Mouse (Mus musculus) bone marrow, adult 2 months (tissue): Measurements from ENCODE around the gene Agap3. TPM values are rescaled to one million over a fixed set of nuclear protein-coding genes. Genes with fewer than 3 reads are reported as not detected.

ENCODE experiments used
- H3K27ac ChIP-seq: fragments of 200-500 bp; 2 replicates; pipeline ENCODE4 v1.5.1; 2012; ENCODE audit warnings: low read depth, mild to moderate bottlenecking, control low read depth, inconsistent platforms, low read length; ENCODE audit not compliant: control insufficient read depth, poor library complexity, insufficient read depth
- H3K4me1 ChIP-seq: fragments of 200-500 bp; 2 replicates; pipeline ENCODE4 v1.6.1; 2011; ENCODE audit warnings: low read length; ENCODE audit not compliant: control insufficient read depth, insufficient read depth
- H3K4me3 ChIP-seq: fragments of 200-500 bp; replicated peaks from 2 replicates; pipeline ENCODE3; 2011; ENCODE audit warnings: mild to moderate bottlenecking, low read depth, low read length, control low read depth; ENCODE audit not compliant: control insufficient read depth
- CTCF ChIP-seq: fragments of 200-500 bp; IDR thresholded peaks from 2 replicates; pipeline ENCODE4 v1.5.1; 2011; ENCODE audit warnings: low read length, control low read depth; ENCODE audit not compliant: control insufficient read depth, insufficient read depth
- POLR2A ChIP-seq: fragments of 200-500 bp; IDR thresholded peaks from 2 replicates; pipeline ENCODE4 v1.6.1; 2011; ENCODE audit warnings: low read depth, mild to moderate bottlenecking, control low read depth, low read length, borderline replicate concordance; ENCODE audit not compliant: control insufficient read depth
- WGBS: fragments of 180-500 bp; shearing (Covaris S2); methylation state at CpG from one replicate; pipeline ENCODE4 v1.1.7; 2018; 5-methylcytosine and 5-hydroxymethylcytosine counted together
- polyA plus RNA-seq: library from polyadenylated mRNA; stranded (reverse); fragments of >200 nt; gene quantifications from 2 replicates; pipeline ENCODE4 v1.2.4, GENCODE M21; 2011; ENCODE audit warnings: low replicate concordance; ENCODE audit not compliant: missing spikeins, insufficient read depth, insufficient read length

The Agap3 gene
- polyA plus RNA-seq, 1 experiment, result 28.2 TPM

GRCm38 (mm10) chr5:24426556-24427284, 25.3 kb upstream of the Agap3 start:
- H3K4me1 ChIP-seq, result no peaks in the 10 kb centered on the region; the same call in 1 of the 2 replicates
- no peak overlapping the region for H3K27ac ChIP-seq
- TF ChIP-seq CTCF, result no peak
- no peak for TF ChIP-seq POLR2A
- no peak overlapping the region for H3K4me3 ChIP-seq
- WGBS, result 38% methylated on average over 9 of the region's 9 CpGs

- TF ChIP-seq CTCF (no peak), POLR2A (no peak)
- Histone ChIP-seq H3K4me1 (no peaks in the 10 kb centered on the region; the same call in 1 of the 2 replicates), H3K4me3 (no peak overlapping the region), H3K27ac (no peak overlapping the region)
- 80% methylated on average over 12 of the region's 12 CpGs for WGBS
Observed at GRCm38 (mm10) chr5:24427285-24427633, 24.7 kb upstream of the Agap3 start.

- Histone ChIP-seq H3K4me3 (no peak overlapping the region), H3K27ac (no peak overlapping the region), H3K4me1 (no peaks in the 10 kb centered on the region; the same call in 1 of the 2 replicates)
- WGBS, result 62% methylated on average over 15 of the region's 15 CpGs
- TF ChIP-seq CTCF (no peak), POLR2A (no peak)
Observed at GRCm38 (mm10) chr5:24427981-24428402, 24.0 kb upstream of the Agap3 start.

- 76% methylated on average over 9 of the region's 9 CpGs for WGBS
- H3K4me1 ChIP-seq, result no peaks in the 10 kb centered on the region; the same call in 1 of the 2 replicates
Observed at GRCm38 (mm10) chr5:24428596-24428995, 23.4 kb upstream of the Agap3 start.

GRCm38 (mm10) chr5:24433993-24434392, 18.0 kb upstream of the Agap3 start:
- Histone ChIP-seq H3K4me3 (no peak overlapping the region), H3K4me1 (no peaks in the 10 kb centered on the region), H3K27ac (no peak overlapping the region)
- 84% methylated on average over 8 of the region's 8 CpGs for WGBS
- no peak for TF ChIP-seq POLR2A
- no peak for TF ChIP-seq CTCF

More at GRCm38 (mm10) chr5:24428596-24428995, 23.4 kb upstream of the Agap3 start:
- H3K4me3 ChIP-seq, result no peak overlapping the region
- H3K27ac ChIP-seq, result no peak overlapping the region
- TF ChIP-seq CTCF (no peak), POLR2A (no peak)

GRCm38 (mm10) chr5:24441187-24441586, 10.8 kb upstream of the Agap3 start:
- peaks cover 1% of the 10 kb centered on the region; the same call in 1 of the 2 replicates for H3K4me1 ChIP-seq
- WGBS, result 95% methylated on average over 8 of the region's 8 CpGs
- TF ChIP-seq CTCF (no peak), POLR2A (no peak)
- H3K4me3 ChIP-seq, result no peak overlapping the region
- H3K27ac ChIP-seq, result no peak overlapping the region

- TF ChIP-seq POLR2A (no peak), CTCF (no peak)
- Histone ChIP-seq H3K4me1 (peaks cover 1% of the 10 kb centered on the region; the same call in 1 of the 2 replicates), H3K27ac (no peak overlapping the region), H3K4me3 (no peak overlapping the region)
- WGBS, result 87% methylated on average over 9 of the region's 9 CpGs
Observed at GRCm38 (mm10) chr5:24442029-24442428, 9.9 kb upstream of the Agap3 start.

- Histone ChIP-seq H3K27ac (no peak overlapping the region), H3K4me1 (peaks cover 1% of the 10 kb centered on the region; the same call in 1 of the 2 replicates), H3K4me3 (no peak overlapping the region)
- TF ChIP-seq CTCF, result no peak
- no peak for TF ChIP-seq POLR2A
- 86% methylated on average over 7 of the region's 7 CpGs for WGBS
Observed at GRCm38 (mm10) chr5:24443204-24443603, 8.8 kb upstream of the Agap3 start.
